Mouse (Mus musculus) adrenal gland, postnatal 10 days (tissue): ENCODE results near the gene Slc6a19. TPM values are rescaled to one million over a fixed set of nuclear protein-coding genes. Genes with fewer than 3 reads are reported as not detected.
"Not testable (repeated sequence)": the region's sequence is repeated elsewhere in the genome, so short reads cannot be mapped to it uniquely, and the experiment has no call there.

ENCODE experiments used
- DNase-seq: peaks from one replicate; pipeline ENCODE4 v3.0.0; 2021; ENCODE audit warnings: mixed read lengths
- total RNA-seq, 2 experiments: library from RNA; stranded (reverse); gene quantifications; 2 replicates each; pipeline ENCODE4 v1.2.3; 2021

Slc6a19 gene
- total RNA-seq, 2 experiments from 2014 or later: 0.79 to 0.84 TPM

DNA sequence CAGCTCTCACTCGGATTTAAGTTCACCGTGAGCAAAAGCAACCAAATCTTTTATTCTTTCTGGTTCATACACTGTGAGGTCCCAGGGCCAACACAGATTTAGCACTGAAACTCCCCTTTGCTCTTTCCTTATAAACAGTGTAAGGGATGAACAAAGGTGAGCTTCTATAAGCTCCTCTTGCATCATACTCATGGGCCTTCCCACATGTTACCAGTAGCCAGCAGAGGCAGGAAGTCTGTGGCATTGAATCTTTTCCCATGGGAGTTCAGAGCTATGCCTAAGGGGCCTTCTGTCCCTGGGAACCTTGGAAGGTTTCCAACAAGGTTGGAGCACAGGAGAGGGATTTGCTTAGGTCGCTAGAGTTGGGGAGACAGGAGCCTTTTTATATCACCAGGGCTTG lies 7.6 kb upstream of the Slc6a19 start:
- DNase-seq: no peak

DNA sequence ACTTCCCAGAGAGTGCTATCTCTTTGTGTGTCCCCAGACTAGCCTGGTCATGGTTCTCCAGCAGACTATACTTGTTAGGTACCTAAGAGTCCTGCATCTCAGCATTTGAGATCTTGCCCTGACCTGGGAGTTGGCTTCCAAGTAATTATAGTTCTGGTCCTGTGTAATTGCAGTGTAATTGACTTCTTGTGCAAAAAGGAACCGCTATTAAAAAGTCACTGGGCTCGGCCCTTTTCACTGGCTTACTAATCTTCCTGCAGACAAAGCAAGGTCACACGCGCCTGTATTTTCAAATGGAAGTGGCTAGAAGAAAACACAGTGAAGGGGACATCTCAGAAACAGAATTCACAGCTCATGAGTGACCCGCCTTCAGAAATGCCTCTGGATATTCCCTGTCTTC lies 7.1 kb upstream of the Slc6a19 start:
- no peak for DNase-seq

- DNase-seq: no peak
Observed at GRCm38 (mm10) chr13:73711221-73711620, 6.6 kb upstream of the Slc6a19 start.

GRCm38 (mm10) chr13:73709491-73709890 lies 4.8 kb upstream of the Slc6a19 start:
- no peak for DNase-seq

- DNase-seq: not testable (repeated sequence)
Observed at GRCm38 (mm10) chr13:73703486-73703885, 1.2 kb downstream of the Slc6a19 start.

GRCm38 (mm10) chr13:73702776-73703175 lies 1.9 kb downstream of the Slc6a19 start:
- no peak for DNase-seq

DNA sequence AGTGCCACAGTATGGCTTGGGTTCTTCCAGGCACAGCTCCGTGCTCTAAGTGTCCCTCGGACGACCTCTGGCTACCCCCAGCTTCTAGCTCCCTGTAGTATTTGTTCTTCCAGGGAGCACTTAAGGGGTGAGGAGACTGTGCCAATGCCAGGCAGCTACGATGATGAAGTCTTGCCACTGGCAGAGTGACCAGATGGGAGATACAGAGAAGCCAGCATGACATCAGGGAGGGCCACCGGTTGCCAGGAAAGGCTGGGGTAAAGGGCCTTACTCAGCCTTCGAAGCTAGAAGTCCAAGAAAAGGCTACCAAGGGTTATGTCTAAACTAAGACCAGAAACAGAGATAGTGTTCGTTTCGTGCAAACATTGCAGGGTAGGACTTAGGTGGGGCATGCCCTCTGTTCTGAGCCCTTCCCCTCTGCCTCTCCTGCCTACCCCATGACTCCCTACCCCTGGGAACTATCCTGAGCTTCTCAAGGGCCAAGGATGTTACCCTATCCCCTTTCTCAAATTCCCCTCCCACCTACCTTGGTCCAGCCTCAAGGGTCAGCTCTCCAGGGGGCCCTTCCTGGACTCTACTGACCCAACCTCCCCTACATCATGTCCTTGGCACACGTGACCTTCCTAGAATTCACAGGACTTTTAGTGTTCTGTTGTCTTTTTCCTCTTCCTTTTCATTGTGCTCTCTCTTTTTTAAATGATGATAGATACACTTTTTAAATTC lies 3.3 kb downstream of the Slc6a19 start:
- DNase-seq: peak; percentile 52

DNA sequence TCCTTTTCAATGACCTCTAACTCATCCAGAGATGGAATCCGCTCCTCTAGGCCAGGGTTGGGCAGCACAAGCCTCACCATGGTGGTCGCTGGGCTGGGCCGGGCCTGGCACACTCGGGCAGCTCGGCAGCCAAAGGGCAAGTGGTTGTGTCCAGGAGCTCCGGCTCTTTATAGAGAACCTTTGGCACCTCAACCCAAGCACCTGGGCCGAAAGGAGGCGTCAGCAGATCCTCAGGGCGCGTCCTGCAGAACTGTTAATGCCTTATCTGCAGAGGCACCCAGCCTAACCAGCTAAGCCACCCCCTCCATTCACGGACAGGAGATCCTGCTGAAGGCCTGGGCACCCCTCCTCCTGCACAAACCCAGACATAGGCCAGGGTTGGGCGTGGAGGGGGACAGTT lies 4.1 kb downstream of the Slc6a19 start:
- no peak for DNase-seq

DNA sequence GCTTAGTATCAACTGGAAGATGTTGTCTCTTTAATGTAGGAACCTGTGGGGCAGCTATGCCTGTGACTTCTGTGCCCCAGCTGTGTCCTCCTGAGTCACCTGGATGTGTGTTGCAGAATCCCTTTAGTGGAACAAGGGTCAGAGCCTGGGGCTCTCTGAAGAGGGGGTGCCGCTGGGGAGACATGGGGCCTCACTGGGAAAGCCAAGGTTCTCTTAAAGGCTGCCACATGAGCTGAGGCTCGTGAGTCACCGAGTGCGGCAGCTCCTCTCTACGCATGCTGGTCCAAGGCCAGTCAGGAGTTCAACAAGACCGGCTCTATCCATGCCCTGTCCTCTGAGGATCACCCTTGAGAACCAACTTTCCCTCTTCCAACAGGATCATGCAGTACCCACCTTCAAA lies 5.0 kb downstream of the Slc6a19 start:
- DNase-seq: peak; percentile 10

GRCm38 (mm10) chr13:73696529-73696928 lies 8.1 kb downstream of the Slc6a19 start:
- no peak for DNase-seq

- DNase-seq: no peak
Observed at GRCm38 (mm10) chr13:73694972-73695371, 9.7 kb downstream of the Slc6a19 start.

DNA sequence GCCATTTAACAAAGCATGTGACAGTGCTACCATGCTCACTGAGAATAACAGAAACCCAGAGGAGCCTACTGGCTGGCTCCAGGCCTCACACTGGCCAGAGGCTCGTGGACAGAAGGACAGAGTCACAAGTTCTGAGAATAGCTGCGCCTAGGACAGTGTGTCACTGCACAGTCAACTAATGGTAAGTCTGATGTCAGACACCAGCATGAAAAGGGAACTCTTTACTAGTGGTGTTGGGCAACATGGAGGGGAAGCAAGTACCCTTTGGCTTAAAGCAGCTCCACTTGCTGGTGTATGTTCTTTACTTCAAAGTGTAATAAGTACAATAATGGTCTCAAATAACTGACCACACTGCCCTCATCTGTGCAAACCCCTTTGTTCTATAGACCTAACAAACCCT lies 11.3 kb downstream of the Slc6a19 start:
- no peak for DNase-seq

GRCm38 (mm10) chr13:73692249-73692868 lies 12.3 kb downstream of the Slc6a19 start:
- DNase-seq: peak; percentile 81

GRCm38 (mm10) chr13:73688934-73689333 lies 15.7 kb downstream of the Slc6a19 start:
- DNase-seq: no peak

DNA sequence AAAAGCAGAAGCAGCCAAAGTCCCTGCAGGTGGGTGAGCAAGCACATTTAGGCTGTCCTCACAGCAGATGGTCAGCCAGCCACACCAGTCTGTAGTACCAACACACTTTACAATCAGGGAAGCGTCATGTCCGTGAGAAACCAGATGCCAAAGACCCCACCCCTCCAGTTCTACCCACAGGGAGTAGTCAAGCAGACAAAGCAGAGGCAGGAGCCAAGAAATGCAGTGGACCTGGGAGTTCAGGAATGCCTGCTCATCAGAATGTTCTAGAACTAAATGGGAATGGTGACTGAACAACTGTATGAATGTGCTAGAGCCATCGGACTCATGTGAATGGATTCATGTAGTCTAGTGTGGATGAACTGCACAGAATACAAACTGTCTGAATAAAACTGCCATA lies 17.1 kb downstream of the Slc6a19 start:
- no peak for DNase-seq

DNA sequence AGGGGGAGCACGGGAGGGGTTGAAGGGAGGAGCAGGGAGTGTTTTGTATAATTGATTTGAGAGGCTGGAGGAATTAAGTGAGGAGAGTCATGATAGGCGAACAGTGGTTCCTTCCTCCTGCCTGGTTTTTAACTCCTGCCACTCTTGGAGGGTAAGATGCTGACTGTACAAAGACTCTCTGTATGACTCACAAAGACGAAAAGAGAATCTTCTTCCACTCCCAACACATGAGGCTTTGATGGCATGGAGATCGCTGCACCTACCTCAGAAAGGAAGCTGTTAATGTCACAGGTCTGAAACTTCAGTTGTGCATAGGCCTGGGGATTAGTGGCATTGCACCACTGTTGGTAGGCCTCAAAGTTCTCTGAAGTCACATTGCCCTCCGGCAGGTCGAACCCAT lies 19.2 kb downstream of the Slc6a19 start:
- DNase-seq: no peak

DNA sequence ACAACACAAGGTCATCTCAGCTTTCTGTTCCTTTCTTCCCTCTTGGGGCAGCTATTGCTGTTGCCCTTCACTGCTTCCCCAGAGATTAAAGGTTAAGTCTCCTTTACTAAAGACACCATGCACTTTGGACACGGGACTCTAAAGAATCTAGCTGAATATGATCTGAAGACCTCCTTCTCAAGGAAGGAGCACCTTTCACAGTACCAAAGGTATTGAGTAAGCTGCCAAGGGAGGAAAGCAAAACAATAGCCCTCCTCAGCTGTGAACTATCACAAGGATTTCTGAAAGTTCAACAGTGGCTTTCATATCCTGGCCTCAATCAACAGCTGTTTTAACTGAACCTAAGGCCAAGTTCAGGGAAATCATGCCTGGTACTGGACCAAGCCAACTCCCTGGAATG lies 20.3 kb downstream of the Slc6a19 start:
- DNase-seq: peak; percentile 22

- DNase-seq: peak; percentile 59
Observed at GRCm38 (mm10) chr13:73683682-73684081, 21.0 kb downstream of the Slc6a19 start.

- no peak for DNase-seq
Observed at GRCm38 (mm10) chr13:73682226-73682625, 22.4 kb downstream of the Slc6a19 start.

- peak; percentile 25 for DNase-seq
Observed at GRCm38 (mm10) chr13:73680394-73680793, 24.3 kb downstream of the Slc6a19 start.

DNA sequence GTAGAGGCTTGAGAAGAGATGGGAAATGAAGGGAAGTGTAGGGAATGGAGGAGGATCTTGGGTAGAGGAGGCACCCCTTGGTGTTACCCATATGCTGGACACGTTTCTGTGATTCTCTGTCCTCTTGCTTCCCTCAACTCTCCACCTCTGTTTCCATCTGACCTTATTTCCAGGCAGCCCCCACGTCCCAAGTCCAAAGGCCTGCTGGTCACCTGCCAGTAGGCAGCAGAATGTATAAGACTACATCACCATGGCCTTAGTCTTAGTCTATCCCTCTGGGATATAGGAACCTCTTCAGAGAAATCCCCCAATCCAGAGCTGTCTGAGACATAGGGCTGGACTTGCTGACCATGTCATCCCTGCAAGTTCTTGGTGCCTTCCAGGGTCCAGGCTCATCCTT lies 25.4 kb downstream of the Slc6a19 start:
- no peak for DNase-seq

- no peak for DNase-seq
Observed at GRCm38 (mm10) chr13:73677853-73678252, 26.8 kb downstream of the Slc6a19 start, which contains the start of gene Slc6a18. Gene Slc6a18 (minus strand): TSS chr13:73678023.

GRCm38 (mm10) chr13:73675161-73675560 lies 29.5 kb downstream of the Slc6a19 start:
- no peak for DNase-seq

DNA sequence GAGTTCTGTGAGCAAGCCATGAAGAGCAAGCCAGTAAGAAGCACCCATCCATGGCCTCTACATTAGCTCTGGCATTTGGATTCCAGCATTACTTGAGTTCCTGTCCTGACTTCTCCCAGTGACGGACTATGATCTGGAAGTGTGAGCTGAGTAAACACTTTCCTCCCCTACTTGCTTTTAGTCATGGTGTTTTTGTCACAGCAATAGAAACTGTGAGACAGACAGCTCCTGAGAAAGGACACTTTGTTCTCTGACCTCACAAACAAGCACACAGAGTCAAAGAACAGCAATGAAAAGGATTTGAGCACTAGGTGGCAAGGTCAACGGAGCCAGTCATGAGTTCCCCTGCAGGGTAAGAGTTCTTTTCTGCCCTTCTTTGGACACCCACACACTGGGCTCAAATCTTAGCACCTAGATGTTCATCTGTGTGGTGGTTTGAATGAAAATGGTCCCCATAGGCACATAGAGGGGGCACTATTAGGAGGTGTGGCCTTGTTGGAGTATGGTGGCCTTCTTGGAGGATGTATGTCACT lies 44.4 kb downstream of the Slc6a19 start:
- no peak for DNase-seq
